Mouse (Mus musculus): ENCODE results near the gene Dbi.

Dbi gene

DNA sequence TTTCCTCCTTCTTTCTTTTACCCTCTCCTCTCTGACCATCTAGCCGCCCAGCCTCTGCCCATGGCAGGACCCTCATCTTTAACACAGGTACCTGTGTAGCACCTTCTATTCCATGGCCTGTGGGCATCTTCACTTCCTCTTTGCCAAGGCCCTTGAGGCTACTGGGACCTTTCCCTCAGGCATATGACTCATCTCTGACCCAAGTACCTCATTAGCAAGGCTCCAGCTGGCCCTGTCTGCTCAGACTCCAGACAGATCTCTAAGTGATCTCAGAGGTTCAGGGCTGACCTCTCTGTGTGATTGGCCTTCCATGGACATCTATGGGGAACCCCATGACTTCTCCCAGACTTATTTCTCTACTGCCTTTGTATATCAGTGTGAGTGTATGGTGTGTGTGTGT, 40.2 kb downstream of the Dbi start:
- no peak for DNase-seq

DNA sequence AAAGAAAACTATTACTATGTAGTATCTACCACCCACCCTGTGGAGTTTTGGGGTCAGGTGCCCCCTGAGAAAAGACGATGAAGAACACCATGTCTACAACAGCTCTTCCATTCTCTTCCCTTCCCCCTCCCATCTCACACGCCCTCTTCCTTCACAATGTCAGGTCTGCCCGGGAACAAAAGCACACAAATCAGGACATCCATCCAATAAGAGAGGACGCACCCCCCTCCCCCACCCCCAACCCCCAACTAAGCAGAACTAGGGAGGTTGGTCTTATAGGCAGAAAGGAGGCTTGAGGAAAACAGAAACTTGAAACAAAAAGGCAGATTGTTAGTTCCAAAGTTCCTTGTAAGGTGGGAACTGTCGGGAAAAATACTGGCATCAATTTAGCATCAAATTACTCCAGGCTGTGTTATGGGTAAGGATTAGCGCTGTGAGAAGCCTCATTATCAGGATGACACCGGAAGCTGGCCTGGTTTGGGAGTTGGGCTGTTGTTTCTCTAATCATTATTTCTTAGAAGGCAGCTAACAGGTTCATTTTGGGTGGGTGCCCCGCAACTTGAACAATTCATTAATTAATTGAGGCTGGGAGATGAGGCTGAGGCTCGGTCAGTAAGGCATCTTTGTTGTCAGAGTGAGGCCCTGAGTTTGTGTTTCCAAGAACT, 43.0 kb downstream of the Dbi start:
- no peak for DNase-seq

DNA sequence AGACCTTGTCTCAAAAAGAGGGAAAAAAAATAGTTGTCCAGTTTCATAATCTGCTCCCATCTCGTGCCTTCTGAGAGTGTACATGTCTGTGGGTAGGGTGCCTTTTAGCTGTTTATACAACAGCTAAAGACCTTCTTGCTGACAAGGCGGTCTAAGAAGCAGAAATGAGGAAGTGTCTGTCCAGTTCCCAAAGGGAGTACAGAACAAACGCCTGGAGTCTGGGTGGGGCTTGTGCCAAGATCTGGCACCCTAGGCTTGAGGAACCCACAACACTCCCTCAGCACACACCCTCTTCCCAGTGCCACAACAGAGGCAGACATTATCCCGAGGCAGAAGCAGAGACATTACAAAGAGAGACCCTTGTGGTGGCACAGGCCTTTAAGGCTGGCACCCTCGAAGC, 45.4 kb downstream of the Dbi start:
- no peak for DNase-seq

DNA sequence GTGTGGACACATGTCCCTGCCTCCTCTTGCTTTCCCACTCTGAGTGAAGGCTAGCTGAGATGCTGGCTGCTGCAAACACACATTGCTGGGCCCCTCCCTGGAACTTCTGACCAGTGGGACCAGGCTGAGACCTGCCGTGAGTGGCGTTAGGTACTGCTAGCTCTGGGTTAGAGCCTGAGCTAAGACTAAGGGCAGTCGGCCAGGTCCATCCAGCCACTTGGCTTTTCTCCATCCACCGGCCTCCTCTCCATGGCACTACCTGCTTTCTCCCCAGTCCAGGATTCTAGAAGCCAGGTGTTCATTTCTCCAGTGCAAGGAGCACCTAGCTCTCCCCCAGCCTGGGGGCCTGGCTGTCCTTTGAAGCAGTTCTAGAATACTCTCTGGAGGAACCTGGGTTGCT, 45.9 kb downstream of the Dbi start:
- no peak for DNase-seq

DNA sequence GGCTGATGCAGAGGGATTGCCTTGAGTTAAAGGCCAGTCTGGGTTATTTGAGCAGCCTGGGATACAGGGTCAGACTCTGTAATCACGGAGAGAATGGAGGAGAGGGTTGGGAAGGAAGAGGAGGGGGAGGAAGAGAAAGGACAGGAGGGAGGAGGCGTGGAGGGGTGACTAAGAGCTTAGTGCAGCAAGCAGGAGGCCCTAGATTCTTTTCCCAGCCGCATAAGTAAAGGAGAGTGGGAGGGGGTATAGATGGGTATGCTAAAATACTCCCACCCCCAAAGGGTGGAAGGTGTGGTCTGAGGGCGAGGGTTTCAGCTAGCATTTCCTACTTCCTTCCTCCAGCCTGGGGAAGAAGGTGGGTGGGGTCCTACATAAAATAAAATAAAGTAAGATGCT, 46.6 kb downstream of the Dbi start:
- DNase-seq = no peak

DNA sequence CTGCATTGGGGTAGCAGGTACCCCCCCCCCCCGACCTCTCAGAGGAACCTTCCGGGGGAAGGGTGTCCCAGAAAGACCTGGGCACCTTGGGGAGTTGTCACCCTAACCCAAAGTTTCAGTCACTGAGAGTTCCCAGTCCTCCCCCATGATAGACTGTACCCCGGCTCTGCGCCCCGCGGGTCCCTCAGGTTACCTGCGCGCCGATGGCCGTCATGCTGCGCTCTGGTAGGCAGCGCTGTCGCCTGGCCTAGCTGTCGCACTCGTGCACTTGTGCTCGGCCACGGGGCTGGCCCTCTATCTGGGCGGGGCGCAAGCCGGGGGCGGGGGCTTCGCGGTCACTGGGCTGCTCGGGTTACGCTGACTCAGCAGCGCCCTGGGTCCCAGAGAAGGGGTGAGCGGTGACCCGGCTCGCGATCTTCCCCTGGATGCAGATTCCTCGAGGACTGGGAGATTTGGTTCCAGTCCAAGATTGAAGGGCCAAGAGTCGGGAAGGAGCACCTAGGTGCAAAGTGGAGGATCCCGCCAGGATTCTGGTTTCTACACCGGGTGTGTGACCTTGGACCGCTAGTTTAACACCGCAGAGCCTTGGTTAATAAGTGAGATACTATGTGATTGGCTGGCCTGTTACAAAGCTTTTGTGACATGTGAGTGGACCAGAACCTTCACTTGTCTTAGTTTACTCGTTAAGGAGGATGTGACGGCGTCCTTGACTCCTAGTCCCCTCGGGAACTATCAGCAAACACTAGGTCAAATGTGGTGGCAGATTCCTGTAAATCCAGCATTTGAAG, 47.2 kb downstream of the Dbi start, which contains the start of gene Tmem37:
Gene Tmem37, minus strand, starts transcription at position 556 of the 788 bp plus-strand sequence.
- peak; percentile 17 for DNase-seq

DNA sequence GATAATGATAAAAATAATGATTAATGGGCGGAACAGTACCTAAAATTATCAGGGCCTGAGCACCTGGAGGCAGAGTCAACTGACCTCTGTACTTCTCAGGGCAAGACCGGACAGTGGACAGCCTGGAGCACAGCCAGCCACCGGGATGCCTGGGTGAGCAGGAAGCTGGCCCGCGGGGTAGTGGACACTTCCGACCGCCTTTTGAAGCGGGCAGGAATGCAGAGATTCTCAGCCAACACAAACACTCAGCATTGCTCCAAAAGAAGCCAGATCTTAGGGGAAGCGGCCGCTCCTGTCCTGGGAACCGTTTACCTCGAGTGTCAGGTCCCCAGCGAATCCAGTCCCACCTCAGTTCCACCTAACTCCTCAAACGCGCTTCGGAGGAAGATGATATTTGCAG, 48.0 kb downstream of the Dbi start:
- DNase-seq = peak; percentile 27

DNA sequence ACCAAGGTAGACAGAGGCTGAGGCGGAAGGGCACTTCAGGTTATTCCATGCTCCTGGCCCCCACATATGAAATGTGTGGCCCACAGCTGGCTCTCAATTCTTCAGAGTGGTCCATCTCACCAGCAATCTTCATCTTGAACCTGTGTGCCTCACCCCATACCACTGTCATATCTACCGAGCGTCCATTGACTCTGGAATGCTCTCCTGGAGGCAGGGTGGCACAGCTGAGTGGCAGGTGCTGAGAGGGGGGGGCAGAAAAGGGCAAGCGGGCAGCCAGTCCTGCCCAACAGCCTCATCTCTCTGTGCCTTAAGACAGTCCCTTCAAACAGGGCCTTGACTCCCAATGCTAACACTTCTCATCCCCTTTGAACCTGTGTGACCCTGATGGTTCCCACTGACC, 49.7 kb downstream of the Dbi start:
- no peak for DNase-seq

DNA sequence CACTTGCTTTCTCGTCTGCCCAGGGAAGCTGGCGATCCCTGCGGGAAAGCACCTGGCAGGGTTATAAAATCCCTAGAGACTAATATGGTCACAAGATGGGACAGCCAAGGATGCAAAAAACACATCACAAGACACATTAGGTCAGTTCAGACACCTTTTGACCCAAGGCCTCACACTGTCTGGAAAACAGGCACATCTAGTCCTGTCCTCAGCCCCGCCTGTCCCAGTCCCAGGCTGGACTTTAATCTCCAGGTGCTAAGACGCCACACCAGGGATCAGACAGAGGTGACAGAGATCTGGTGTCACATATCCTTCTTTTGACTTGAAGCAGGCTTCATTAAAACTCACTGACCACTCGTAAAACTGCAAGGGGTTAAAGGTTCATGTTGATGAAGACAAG, 50.7 kb downstream of the Dbi start:
- no peak for DNase-seq

DNA sequence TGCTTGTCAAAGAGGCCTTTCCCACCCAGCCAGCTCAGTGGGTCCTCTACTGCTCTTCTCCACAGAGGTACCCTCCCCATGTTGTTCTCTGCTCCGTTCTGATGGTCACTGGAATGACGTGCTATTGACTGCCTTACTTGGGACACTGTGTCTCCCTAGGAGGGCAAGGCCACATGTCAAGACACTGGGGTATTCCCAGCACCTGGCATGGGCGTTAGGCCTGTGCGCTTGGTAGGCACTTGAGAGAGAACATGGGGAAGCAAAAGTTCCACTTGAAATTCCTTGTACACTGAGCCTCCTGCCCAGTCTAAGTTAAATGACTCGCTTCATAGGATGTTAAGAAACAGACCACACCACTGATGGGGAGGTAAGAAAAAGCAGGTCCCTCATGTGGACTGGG, 51.8 kb downstream of the Dbi start:
- DNase-seq = no peak

DNA sequence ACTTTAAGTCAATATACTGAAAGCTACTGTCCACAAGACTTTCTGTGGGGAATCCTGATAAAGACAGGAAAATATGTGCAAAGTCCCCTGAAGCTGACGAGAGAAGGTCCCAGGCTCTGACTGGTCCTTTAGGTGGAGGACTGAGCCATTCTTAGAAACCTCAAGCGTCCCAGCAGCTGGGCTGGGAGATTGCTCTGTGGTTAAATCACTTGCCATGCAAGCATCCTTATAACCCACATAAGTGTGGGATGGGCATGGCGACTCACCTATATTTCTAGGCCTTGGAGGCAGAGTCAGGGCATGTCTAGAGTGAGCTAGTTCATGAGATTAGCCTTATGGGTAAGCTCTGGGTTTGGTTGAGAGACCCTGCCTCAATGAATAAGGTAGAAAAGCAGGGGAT, 54.3 kb downstream of the Dbi start:
- no peak for DNase-seq

DNA sequence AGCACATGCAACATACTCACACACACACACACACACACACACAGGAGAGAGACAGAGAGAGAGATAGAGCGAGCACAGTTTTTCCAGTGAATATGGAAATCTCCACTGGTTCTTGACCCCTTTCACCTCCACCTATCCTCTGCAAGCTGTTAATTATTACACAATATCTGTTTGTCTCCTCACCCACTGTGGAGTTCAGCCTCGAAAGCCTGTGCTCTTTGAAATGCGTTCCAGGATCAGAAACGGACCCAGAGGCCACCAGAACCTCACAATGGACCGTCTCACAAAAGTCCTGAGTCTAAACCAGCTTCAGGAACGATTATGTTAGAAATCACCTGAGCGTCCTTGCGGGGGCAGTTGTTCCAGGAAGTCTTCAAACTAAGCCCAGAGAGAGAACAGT, 54.7 kb downstream of the Dbi start:
- no peak for DNase-seq

DNA sequence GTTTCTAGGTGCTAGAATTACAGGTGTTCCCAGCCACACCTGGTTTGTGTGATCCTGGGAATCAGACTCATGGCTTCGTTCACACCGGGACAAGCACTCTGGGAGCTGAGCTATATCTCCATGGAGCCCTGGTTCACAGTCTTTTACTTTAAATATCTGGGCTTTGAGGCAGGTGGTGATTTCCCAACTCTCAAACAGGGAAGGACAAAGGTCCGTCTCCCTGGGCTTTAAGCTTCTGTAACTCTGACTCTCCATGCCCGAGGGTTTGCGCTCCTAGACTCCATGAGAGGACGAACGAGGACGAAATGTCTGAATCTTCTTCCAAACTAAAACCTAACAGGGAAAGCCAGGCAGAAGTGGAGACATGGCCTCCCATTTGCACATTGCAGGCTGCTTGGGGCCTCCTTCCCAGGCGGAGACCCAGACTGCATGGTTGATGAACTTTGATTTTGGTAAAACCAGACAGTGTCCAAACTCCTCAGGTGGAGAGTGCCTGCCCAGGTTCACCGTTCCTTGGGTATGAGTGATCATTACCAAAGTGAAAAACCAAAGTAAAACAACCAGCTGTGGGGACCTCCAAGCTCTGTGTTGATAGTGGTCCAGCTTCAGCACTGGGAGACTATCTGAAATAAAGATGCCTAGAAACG, 56.7 kb downstream of the Dbi start:
- no peak for DNase-seq

Data from cerebellum, adult 11 months (tissue).